Mouse (Mus musculus): ENCODE measurements around the gene Tmem254b. TPM values are rescaled to one million over a fixed set of nuclear protein-coding genes. Genes with fewer than 3 reads are reported as not detected.

Gene Tmem254b
- polyA plus RNA-seq (2012; ENCODE audit: low replicate concordance) = 1.2 TPM in 1 of 2 replicates, not detected in the other

DNA sequence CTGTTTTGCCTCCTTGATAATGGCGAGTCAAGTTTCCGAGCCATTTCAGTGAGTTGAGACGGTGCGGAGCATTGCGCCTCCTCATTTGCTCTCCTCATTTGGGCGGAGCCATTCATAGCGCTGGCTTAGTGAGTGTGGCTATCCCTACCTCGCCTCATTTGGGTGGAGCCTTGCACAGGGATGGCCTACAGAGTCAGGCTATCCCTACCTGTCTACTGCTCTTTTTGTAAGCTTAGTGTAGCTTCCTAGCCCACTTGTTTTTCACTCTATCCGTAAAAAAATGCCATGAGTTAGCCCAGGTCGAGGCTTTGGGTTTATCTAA lies at the start of gene Tmem254b:
TSS of gene Tmem254b (minus strand) at position 116 of the 322 bp plus-strand sequence.

DNA sequence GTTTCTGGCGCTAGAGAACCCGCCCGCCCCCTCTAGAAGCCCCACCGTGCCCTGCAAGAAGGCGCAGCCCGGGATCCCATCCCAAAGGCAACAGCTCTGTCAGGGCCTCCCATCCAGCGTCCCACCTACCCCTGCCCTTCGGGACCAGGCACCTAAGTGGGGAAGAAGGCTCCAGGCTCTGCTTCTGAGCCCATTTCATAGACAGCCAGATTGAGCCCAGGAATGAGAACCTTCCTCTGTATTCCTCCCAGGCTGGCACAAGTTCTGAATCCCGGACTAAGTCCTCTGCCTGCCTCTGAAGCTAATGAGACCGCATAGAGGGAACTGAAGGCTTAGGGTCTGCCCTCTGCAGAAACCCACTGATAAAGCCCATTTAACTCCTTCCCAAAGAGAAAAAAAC lies 24.5 kb downstream of the Tmem254b start, which contains the start of gene Plac9b:
TSS of gene Plac9b (minus strand) at position 101 of the 400 bp plus-strand sequence.

Other genes with a start within 250 kb of the Tmem254b start
- gene Duxbl1, start 228.5 kb downstream of the Tmem254b start, polyA plus RNA-seq (2012; ENCODE audit: low replicate concordance) = not detected in 2 replicates
- 1.9 and 2.4 TPM in 2 replicates for gene Gm9780, start 164.3 kb downstream of the Tmem254b start, polyA plus RNA-seq (2012; ENCODE audit: low replicate concordance)
- 2.2 and 3.6 TPM in 2 replicates for gene Tmem254c, start 139.7 kb downstream of the Tmem254b start, polyA plus RNA-seq (2012; ENCODE audit: low replicate concordance)
- gene Cphx2, start 125.5 kb downstream of the Tmem254b start, polyA plus RNA-seq (2012; ENCODE audit: low replicate concordance) = not detected in 2 replicates
- gene Cphx3, start 124.7 kb downstream of the Tmem254b start, polyA plus RNA-seq (2012; ENCODE audit: low replicate concordance) = not detected in 2 replicates
- not detected in 2 replicates for gene Duxbl2, start 88.7 kb downstream of the Tmem254b start, polyA plus RNA-seq (2012; ENCODE audit: low replicate concordance)
- gene Plac9b, start 24.6 kb downstream of the Tmem254b start, polyA plus RNA-seq (2012; ENCODE audit: low replicate concordance) = 0.75 TPM in 1 of 2 replicates, not detected in the other
- gene Duxbl3, start 50.9 kb upstream of the Tmem254b start, polyA plus RNA-seq (2012; ENCODE audit: low replicate concordance) = not detected in 2 replicates

All from leukemia stem cell, adult 10-12 weeks (primary cell).